Mouse (Mus musculus): Measurements from ENCODE around the gene Abhd16a.

Abhd16a gene

GRCm38 (mm10) chr17:35060071-35060470 lies 29.0 kb upstream of the Abhd16a start:
- no peak for DNase-seq

GRCm38 (mm10) chr17:35060737-35061297 lies 28.2 kb upstream of the Abhd16a start:
- no peak for DNase-seq

- DNase-seq: no peak
Measured at GRCm38 (mm10) chr17:35061299-35061698, 27.8 kb upstream of the Abhd16a start.

GRCm38 (mm10) chr17:35063466-35063865 lies 25.6 kb upstream of the Abhd16a start:
- DNase-seq: no peak

- no peak for DNase-seq
Measured at GRCm38 (mm10) chr17:35064378-35064877, 24.6 kb upstream of the Abhd16a start.

GRCm38 (mm10) chr17:35064951-35065947 lies 23.8 kb upstream of the Abhd16a start, which contains the start of gene Ly6g6c:
Ly6g6c (plus strand) TSS chr17:35065388.
- peak; percentile 35 to 38 for DNase-seq

GRCm38 (mm10) chr17:35066084-35066483 lies 23.0 kb upstream of the Abhd16a start, which contains the start of gene Mpig6b:
Mpig6b (minus strand) TSS chr17:35066184.
- DNase-seq: no peak

- no peak for DNase-seq
Measured at GRCm38 (mm10) chr17:35068213-35068914, 20.7 kb upstream of the Abhd16a start.

- DNase-seq: no peak
Measured at GRCm38 (mm10) chr17:35070556-35071229, 18.4 kb upstream of the Abhd16a start.

GRCm38 (mm10) chr17:35071454-35071853 lies 17.6 kb upstream of the Abhd16a start:
- no peak for DNase-seq

- no peak for DNase-seq
Measured at GRCm38 (mm10) chr17:35074097-35074496, 15.0 kb upstream of the Abhd16a start.

- DNase-seq: no peak
Measured at GRCm38 (mm10) chr17:35076507-35077176, 12.4 kb upstream of the Abhd16a start, which contains the start of gene Ly6g6e. Ly6g6e (plus strand) TSS chr17:35076902.

GRCm38 (mm10) chr17:35077285-35077684 lies 11.8 kb upstream of the Abhd16a start:
- DNase-seq: no peak

GRCm38 (mm10) chr17:35077786-35078233 lies 11.3 kb upstream of the Abhd16a start, which contains the start of gene Ly6g6d:
Ly6g6d (minus strand) TSS chr17:35078065.
- peak in 1 of 2 experiments; percentile 19 for DNase-seq

- no peak for DNase-seq
Measured at GRCm38 (mm10) chr17:35079778-35080177, 9.3 kb upstream of the Abhd16a start.

GRCm38 (mm10) chr17:35080248-35080647 lies 8.8 kb upstream of the Abhd16a start:
- DNase-seq: no peak

- no peak for DNase-seq
Measured at GRCm38 (mm10) chr17:35080710-35081109, 8.4 kb upstream of the Abhd16a start.

GRCm38 (mm10) chr17:35082841-35083576 lies 6.1 kb upstream of the Abhd16a start:
- no peak for DNase-seq

GRCm38 (mm10) chr17:35083929-35084497 lies 5.0 kb upstream of the Abhd16a start:
- no peak for DNase-seq

- DNase-seq: no peak
Measured at GRCm38 (mm10) chr17:35085208-35085865, 3.7 kb upstream of the Abhd16a start, which contains the start of gene Ly6g6f. Ly6g6f (minus strand) TSS chr17:35085610.

All from B cell, adult 2 months (primary cell).